Mouse (Mus musculus) lung, postnatal 0 days (tissue): Measurements from ENCODE around the gene Gm340. TPM values are rescaled to one million over a fixed set of nuclear protein-coding genes. Genes with fewer than 3 reads are reported as not detected.

Experiments
- ATAC-seq: fragments of 200-750 bp; cut with Nextera tagmentation; 2 replicates; pipeline ENCODE4 v1.8.0; 2017; ENCODE audit warnings: moderate library complexity
- DNase-seq: peaks from one replicate; pipeline ENCODE4 v3.0.0-alpha.2; 2016; ENCODE audit warnings: low spot score
- H3K27ac ChIP-seq: fragments of 300-500 bp; sonication (generic); 2 replicates; pipeline ENCODE4 v1.5.1; 2014; ENCODE audit warnings: antibody characterized with exemption, mild to moderate bottlenecking, low read length, mixed read lengths
- H3K27me3 ChIP-seq: fragments of 300-500 bp; sonication (generic); replicated peaks from 2 replicates; pipeline ENCODE4 v1.6.1; 2014; ENCODE audit warnings: low read length, mixed read lengths; ENCODE audit not compliant: insufficient read depth
- H3K36me3 ChIP-seq: fragments of 300-500 bp; sonication (generic); 2 replicates; pipeline ENCODE4 v1.6.1; 2014; ENCODE audit warnings: low read length, mixed read lengths; ENCODE audit not compliant: insufficient read depth
- H3K4me1 ChIP-seq: fragments of 300-500 bp; sonication (generic); 2 replicates; pipeline ENCODE4 v1.6.1; 2014; ENCODE audit warnings: antibody characterized with exemption, low read depth, low read length, mixed read lengths; ENCODE audit not compliant: insufficient read depth
- H3K4me2 ChIP-seq: fragments of 300-500 bp; sonication (generic); replicated peaks from 2 replicates; pipeline ENCODE4 v1.6.1; 2014; ENCODE audit warnings: low read depth, mild to moderate bottlenecking, low read length, moderate library complexity, mixed read lengths
- H3K4me3 ChIP-seq: fragments of 300-500 bp; sonication (generic); 2 replicates; pipeline ENCODE4 v1.5.1; 2014; ENCODE audit warnings: low read depth, low read length
- H3K9ac ChIP-seq: fragments of 300-500 bp; sonication (generic); replicated peaks from 2 replicates; pipeline ENCODE4 v1.6.1; 2014; ENCODE audit warnings: low read depth, mild to moderate bottlenecking
- H3K9me3 ChIP-seq: fragments of 300-500 bp; sonication (generic); 2 replicates; pipeline ENCODE4 v1.6.1; 2016; ENCODE audit warnings: low read length, mixed read lengths
- CTCF ChIP-seq: IDR thresholded peaks from 2 replicates; pipeline ENCODE4 v1.5.1; 2016; ENCODE audit warnings: antibody characterized with exemption, mild to moderate bottlenecking
- EP300 ChIP-seq: IDR thresholded peaks from 2 replicates; pipeline ENCODE4 v1.6.1; 2016; ENCODE audit warnings: antibody characterized with exemption, mild to moderate bottlenecking, control low read depth
- WGBS: fragments of 180-500 bp; shearing (Covaris S2); extraction: QIAGEN DNeasy Blood & Tissue Kit; methylation state at CpG from one replicate; pipeline ENCODE4 v1.1.7; 2014; 5-methylcytosine and 5-hydroxymethylcytosine counted together
- polyA plus RNA-seq: library from polyadenylated mRNA; unstranded; fragments of >200 nt; fragmentation: Nextera tagmentation; extraction: Ambion mirVana; gene quantifications from 2 replicates; pipeline ENCODE4 v1.2.1, GENCODE M21; 2015

Gm340 gene
- polyA plus RNA-seq, result 1.2 and 1.3 TPM in 2 replicates

GRCm38 (mm10) chr19:41581706-41582420, at the start of gene Gm340:
TSS of gene Gm340 (plus strand) at chr19:41582370.
- WGBS, result 89% methylated on average over 23 of the region's 23 CpGs
- H3K27me3 ChIP-seq, result no peaks in the 10 kb centered on the region
- H3K9ac ChIP-seq, result no peak within 1 kb of the TSS
- H3K4me2 ChIP-seq, result no peak within 1 kb of the TSS
- H3K4me1 ChIP-seq, result no peaks in the 10 kb centered on the region
- ATAC-seq (no peak), DNase-seq (no peak)
- no peak within 1 kb of the TSS for H3K27ac ChIP-seq
- no peak within 1 kb of the TSS for H3K4me3 ChIP-seq
- peaks cover 18% of the 10 kb centered on the region for H3K36me3 ChIP-seq
- H3K9me3 ChIP-seq, result no peaks in the 10 kb centered on the region
- TF ChIP-seq EP300 (no peak), CTCF (no peak)

GRCm38 (mm10) chr19:41534021-41534420, 48.1 kb upstream of the Gm340 start:
- WGBS, result 94% methylated on average over 3 of the region's 3 CpGs
- TF ChIP-seq EP300, result no peak
- TF ChIP-seq CTCF, result no peak
- Histone ChIP-seq H3K27ac (no peak overlapping the region), H3K4me2 (no peak overlapping the region), H3K27me3 (no peaks in the 10 kb centered on the region), H3K36me3 (no peaks in the 10 kb centered on the region), H3K4me3 (no peak overlapping the region), H3K9me3 (no peaks in the 10 kb centered on the region), H3K9ac (no peak overlapping the region), H3K4me1 (no peaks in the 10 kb centered on the region)
- no peak for DNase-seq
- no peak for ATAC-seq

- H3K4me3 ChIP-seq, result no peak overlapping the region
- H3K9me3 ChIP-seq, result no peaks in the 10 kb centered on the region
- H3K27ac ChIP-seq, result no peak overlapping the region
- WGBS, result 66% methylated on average over 4 of the region's 4 CpGs
- peaks cover 6% of the 10 kb centered on the region; the same call in 1 of the 2 replicates for H3K36me3 ChIP-seq
- H3K4me2 ChIP-seq, result no peak overlapping the region
- H3K4me1 ChIP-seq, result no peaks in the 10 kb centered on the region
- DNase-seq, result no peak
- TF ChIP-seq CTCF (no peak), EP300 (no peak)
- ATAC-seq, result no peak
- H3K9ac ChIP-seq, result no peak overlapping the region
- H3K27me3 ChIP-seq, result no peaks in the 10 kb centered on the region
Measured at GRCm38 (mm10) chr19:41556981-41557380, 25.2 kb upstream of the Gm340 start.

- Histone ChIP-seq H3K4me3 (no peak overlapping the region), H3K36me3 (peaks cover 6% of the 10 kb centered on the region; the same call in 1 of the 2 replicates), H3K27ac (no peak overlapping the region), H3K9me3 (no peaks in the 10 kb centered on the region), H3K4me1 (no peaks in the 10 kb centered on the region), H3K9ac (no peak overlapping the region), H3K27me3 (no peaks in the 10 kb centered on the region), H3K4me2 (no peak overlapping the region)
- peak; percentile 30; the same call in 1 of the 2 replicates for ATAC-seq
- TF ChIP-seq CTCF, result no peak
- TF ChIP-seq EP300, result 0 out of 2 replicates have a peak, but pooled peaks have one; percentile 25
- 48% methylated on average over 4 of the region's 4 CpGs for WGBS
- DNase-seq, result peak; percentile 68
Measured at GRCm38 (mm10) chr19:41557491-41557890, 24.7 kb upstream of the Gm340 start.

- ATAC-seq, result no peak
- TF ChIP-seq EP300 (no peak), CTCF (no peak)
- Histone ChIP-seq H3K4me1 (no peaks in the 10 kb centered on the region), H3K27me3 (no peaks in the 10 kb centered on the region), H3K27ac (no peak overlapping the region), H3K9me3 (no peaks in the 10 kb centered on the region), H3K36me3 (peaks cover 6% of the 10 kb centered on the region; the same call in 1 of the 2 replicates), H3K4me2 (no peak overlapping the region), H3K4me3 (no peak overlapping the region), H3K9ac (no peak overlapping the region)
- WGBS, result 94% methylated on average over 9 of the region's 9 CpGs
- no peak for DNase-seq
Measured at GRCm38 (mm10) chr19:41558891-41559486, 23.2 kb upstream of the Gm340 start.

- ATAC-seq (no peak), DNase-seq (no peak)
- no peaks in the 10 kb centered on the region for H3K27me3 ChIP-seq
- H3K27ac ChIP-seq, result no peak overlapping the region
- peaks cover under 1% of the 10 kb centered on the region; the same call in 1 of the 2 replicates for H3K36me3 ChIP-seq
- no peak overlapping the region for H3K4me2 ChIP-seq
- no peak overlapping the region for H3K4me3 ChIP-seq
- no peaks in the 10 kb centered on the region for H3K9me3 ChIP-seq
- 87% methylated on average over 3 of the region's 3 CpGs for WGBS
- no peak overlapping the region for H3K9ac ChIP-seq
- no peaks in the 10 kb centered on the region for H3K4me1 ChIP-seq
- no peak for TF ChIP-seq EP300
- no peak for TF ChIP-seq CTCF
Measured at GRCm38 (mm10) chr19:41560856-41561255, 21.3 kb upstream of the Gm340 start.
